Mouse (Mus musculus) left cerebral cortex, adult 8-10 months (tissue): ENCODE measurements around the gene Dnah11. TPM values are rescaled to one million over a fixed set of nuclear protein-coding genes. Genes with fewer than 3 reads are reported as not detected.

ENCODE experiments used
- DNase-seq, 2 experiments: peaks; one replicate each; pipeline ENCODE4 v3.0.0; 2022; ENCODE audit warnings: low spot score in 2 of 2
- total RNA-seq, 4 experiments: library from RNA; stranded (reverse); gene quantifications; 2 replicates each; pipeline ENCODE4 v1.2.4; 2022

Dnah11 gene
- total RNA-seq, 4 experiments from 2014 or later: 0.66 to 1.9 (median 1.3) TPM

DNA sequence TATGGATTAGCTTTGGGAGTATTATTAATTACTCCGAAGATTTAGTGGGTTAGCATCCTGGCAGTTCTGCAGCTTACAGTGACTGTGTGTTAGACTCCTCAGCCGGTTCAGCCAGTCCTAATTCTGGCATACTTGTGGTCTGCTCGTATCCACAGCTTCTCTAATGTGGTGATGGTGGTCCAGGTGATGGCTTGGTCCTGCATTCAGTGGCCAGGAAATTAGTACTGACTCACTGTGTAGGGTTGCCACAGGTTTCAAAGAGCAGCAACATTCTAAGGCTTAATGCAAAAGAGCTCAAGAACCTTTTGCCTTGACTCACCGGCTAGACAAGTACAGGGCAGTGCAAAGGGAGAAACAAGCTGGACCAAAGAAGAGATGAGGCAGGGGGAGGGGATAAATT lies 103.9 kb downstream of the Dnah11 start:
- no peak for DNase-seq

DNA sequence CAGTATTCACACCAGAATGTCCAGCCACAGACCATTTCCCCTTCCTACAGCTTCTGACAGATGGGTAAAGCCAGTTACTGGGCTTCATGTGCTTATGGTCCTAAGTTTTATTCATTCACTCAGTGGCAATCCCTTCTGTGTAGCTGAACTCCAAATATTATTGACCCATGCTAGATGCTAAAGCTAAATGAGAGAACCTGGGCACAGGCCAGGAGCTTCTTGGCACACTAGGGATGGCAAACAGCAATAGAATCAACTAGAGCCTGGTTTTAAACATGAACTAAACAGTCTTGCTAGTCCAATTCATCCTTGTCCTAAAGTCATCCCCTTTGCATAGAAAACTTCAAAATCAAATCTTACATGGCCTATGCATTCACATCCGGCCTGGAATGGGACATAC lies 113.6 kb downstream of the Dnah11 start:
- no peak for DNase-seq

DNA sequence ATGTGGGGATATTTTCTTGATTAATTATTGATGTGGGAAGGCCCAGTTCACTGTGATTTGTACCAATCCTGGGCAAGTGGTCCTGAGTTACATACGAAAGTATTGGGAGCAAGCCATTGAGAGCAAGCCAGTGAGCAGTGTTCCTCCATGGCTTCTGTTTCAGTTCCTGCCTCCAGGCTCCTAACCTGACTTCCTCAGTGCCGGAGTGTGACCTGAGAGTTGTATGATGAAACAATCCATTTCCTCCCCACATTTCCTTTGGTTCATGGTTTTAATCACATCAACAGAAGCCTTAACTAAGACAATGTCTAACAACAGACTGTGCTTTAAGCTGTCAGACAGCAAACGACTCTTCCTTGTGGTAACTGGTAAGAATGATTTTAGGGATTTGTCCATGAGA lies 114.0 kb downstream of the Dnah11 start:
- no peak for DNase-seq

DNA sequence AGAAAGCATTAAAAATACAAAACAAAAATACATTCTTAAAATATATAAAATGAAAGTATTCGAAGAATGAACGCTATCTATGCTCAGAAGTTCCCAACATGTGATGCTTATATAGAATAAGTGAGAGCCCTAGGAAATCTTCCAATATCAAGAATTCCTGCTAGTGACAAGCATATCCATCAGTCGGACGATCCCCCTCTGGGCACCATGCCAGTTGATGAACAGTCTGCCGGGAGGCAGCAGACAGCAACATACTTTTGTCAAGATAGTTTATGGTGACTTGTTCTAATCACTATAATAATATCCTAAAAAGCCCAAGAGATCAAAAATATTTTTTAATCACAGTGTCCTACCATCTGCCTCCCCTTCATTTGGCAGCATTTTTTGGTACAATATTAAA lies 114.7 kb downstream of the Dnah11 start:
- no peak for DNase-seq

DNA sequence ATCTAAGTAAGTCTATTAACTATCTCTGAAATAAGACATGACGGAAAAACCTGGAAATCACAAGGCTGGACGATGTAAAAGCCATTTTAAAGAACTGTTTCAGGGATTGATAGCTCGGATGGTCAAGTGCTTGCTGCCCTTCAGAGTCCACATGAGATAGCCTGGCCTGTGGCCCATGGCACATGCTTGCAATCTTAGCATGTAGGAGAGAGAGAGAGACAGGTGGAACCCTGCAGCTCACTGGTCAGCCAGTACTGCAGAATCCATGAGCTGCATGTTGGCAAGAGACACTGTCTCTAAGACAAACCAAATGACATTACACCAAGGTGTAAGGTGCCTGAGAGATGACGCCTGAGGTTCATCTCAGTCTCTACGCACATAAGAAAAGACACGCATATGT lies 118.4 kb downstream of the Dnah11 start:
- no peak for DNase-seq

DNA sequence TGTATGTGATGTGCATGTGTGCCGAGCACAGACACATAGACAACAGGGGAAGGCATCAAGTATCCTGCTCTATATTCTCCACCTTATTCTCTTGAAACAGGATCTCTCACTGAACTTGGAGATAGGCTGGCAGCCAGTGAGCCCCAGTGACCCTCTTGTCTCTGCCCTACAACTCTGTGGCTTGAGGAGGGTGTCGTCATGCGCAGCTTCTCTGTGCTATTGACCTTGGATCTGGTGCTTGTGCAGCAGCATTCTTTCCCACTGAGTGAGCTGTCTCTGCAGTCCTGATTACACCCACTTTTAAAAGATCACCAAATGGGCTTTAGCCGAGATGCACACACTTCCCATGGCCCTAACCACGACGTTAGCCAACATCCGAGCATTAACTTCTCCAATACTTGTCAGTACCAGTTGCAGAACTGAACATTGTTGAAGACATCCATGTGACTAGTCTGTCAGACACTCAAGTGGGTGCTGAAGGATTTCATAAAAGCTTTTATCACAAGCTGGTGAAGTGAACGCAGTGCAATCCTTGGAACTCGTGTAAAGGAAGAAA lies 120.3 kb downstream of the Dnah11 start:
- no peak for DNase-seq

DNA sequence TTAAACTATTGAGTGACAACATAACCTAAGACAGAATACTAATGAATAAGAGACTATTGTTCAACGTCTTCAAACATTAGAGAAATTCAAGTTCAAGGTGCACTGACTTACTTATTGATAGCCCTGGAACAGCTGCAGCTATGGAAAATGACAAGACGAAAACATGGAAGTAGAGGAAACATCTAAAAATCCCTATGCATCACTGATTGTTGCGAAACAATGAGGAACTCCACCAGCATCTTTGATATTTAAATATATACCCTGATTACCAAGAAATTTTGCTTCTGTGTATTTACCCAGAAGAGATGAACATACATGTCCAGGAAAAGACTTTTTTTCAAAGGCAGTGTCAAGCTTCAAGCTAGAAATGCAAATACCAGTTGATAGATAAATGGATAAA lies 122.0 kb downstream of the Dnah11 start:
- DNase-seq: no peak

DNA sequence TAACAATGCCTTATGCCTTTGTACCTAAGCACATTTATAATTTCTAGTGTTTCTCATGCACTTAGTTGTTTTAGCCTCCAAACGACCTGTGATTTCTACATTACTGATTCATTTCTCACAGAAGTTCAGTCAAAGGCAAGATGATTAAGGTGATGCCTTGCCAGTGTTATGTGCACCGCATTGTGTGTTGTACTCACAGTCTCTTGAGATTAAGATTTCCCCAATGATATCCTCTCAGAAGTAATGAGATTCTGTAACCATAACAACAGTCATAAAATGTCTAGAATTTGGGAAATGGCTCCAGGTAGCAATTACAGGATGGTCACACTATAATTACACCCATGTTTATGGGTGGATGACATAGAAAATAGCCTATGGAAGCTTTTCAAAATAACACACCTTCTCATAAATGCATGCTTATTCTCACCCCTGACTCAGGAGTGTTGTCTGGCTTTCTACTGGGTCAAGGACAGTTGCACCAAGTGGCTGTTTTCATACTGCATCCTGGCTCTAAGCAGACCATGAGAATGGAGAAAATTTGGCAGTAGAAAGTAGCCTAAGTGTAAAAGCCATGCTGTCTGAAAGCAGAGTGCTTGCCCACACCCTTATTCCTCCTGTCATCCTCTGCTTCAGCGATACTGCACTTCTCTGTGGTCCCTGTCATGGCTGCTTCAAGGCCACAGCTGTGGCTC lies 126.5 kb downstream of the Dnah11 start:
- no peak for DNase-seq

DNA sequence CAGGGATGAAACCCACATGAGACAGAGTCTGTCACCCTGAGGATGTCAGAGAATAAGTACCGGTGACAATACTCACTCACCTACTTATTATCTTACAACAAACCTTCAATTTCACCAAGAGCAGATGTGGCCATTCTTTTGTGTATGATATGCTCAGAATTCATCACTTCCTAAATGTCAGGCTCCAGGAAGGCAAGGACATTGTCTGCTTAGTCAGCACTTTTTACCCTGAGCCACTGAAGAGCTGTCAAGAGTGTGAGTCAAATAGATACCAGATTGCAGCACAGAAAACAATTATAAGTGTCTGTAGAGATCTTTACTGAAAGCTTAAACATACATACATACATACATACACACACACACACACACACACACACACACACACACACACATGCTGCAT lies 127.2 kb downstream of the Dnah11 start:
- DNase-seq: no peak

DNA sequence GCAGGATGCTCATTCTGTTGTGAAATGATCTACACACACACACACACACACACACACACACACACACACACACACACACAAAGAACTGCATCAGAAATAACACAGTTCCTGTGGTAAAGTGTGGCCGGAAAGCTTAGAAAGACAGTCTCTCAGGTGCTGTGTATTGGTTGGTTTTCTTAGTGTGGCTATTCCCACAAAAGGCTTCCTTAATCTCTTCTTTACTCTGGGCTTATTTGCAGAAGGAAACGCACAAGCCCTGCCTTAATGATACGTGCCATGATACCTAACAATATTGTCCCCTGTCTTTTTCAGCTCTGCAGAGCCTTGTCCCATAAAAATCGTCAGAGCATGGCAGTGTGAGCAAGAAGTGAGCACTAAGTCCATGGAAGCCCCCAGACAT lies 130.1 kb downstream of the Dnah11 start:
- DNase-seq: no peak

DNA sequence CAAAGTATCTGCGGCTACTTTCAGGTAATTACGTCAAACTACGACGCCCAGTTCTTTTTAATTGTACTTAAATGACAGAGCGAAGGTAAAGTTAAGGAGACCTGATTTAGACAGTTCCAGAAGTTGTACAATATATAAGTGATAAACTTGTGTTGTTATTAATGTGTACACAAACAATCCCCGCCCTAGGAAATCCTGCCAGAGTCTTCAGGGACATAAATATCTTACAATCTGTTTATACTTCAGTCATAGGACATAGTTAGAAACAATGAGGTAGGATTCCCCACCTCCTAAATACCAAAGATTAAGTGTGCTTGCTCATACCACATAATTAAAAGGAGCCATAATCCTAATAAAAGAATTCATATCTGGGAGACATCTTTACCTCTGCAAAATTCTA lies 136.5 kb downstream of the Dnah11 start:
- DNase-seq: no peak

DNA sequence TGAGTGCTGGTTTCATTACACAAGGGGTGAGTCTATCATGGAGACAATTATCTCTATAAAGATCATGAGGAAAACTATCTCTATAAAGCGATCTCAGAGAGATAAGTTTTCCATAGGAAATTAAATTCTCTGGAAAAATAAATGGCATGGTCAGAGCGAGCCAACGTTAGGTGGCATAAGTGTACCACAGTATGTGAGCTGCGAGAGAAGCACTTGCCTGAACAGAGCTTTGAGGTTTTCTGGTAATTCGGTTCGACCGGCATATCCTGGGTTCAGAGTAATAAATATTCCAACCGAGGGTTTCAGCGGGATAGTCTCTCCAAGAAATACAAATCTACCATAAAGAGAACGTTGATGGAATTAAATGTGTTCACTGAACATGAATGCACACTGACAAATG lies 142.0 kb downstream of the Dnah11 start:
- DNase-seq: no peak

DNA sequence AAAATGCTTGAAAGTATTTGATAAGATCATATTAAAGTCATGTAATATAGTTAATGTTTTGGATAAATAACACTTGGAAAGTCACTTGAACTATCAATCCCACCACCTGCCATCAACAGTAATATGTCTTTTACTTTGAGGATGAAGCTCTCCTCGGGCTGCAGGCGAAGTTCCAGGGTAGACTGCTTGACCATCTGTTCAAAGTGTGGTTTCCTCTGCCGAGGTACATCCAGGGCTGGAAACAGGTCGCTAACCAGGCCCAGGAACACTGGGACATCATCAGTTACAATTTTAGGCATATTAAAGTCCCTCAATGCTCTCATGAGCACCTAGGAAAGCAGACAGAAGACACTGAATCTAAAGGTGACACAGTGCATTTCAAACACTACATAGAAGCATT lies 153.5 kb downstream of the Dnah11 start:
- no peak for DNase-seq

DNA sequence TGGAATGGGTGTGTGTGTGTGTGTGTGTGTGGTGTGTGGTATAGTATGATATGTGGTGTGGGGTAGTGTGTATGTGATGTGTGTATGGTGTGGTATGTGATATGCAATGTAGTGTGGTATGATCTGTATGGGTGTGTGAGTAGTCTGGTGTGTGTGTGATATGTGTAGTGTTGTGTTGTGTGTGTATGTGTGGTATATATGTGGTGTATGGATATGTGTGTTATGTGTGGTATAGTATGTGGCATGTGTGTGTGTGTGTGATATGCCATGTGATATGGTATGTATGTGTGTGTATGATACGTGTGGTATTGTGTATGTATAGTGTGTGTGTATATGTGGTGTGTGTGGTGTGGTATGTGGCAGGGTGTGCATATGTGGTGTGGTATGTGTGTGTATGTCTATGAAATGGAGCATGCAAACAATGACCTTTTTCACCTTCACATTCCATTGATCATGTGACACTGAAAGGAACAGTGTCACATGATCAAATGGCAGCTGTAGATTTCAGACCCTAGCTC lies 155.7 kb downstream of the Dnah11 start:
- no peak for DNase-seq

DNA sequence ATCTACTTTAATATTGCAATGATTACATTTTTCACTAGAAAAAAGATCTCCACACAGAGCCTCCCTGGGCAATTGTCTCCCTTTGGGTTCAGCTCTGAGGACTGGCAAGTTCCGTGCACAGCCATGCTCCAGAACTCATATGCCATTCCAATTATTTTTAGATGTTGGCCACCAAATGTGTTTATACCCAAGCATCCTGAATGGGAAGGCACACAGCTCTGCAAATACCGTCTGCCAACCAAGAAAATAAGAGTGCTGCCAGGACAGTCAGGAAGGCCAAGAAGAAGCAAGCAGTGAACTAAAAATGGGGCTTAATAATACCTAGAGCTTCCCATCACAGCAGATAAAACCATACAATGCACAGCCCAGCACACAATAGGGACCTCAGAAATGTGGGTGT lies 156.6 kb downstream of the Dnah11 start:
- DNase-seq: no peak

DNA sequence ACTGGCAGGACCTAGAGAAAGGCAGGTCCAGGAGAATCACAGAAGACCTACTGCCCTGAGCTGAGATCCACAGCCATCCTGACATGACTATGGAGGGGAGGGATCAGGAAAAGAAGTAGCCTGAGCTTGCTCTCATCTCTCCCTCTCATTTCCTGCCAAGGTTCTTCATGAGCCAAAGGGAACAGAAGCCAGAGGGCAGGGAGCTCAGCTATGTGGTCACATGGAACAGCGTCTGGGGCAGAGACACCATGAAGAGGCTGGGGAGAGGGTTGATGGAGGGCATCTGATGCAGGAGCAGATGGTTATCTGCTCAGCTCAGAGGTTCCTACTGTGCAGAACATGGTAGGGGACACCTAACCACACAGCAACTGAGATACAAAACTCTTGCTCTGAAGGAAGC lies 163.9 kb downstream of the Dnah11 start:
- no peak for DNase-seq

DNA sequence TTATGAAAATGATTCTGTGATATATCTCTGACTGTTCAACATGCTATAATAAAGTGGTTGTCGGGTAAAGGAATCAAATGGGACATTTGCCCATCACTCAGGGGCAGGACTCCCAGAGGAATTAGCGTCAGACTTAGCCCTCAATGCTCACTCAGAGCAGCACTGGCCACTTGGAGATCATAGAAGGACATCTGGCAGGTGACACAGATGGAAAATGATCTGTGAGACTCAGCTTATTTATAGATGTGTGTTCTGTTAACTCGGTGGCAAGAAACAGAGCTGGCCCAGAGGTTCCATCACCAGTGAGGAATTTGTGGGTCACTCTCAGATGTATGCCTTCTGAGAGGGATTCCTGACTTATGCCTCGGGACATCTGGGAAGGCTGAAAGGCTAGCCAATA lies 173.1 kb downstream of the Dnah11 start:
- DNase-seq: no peak

DNA sequence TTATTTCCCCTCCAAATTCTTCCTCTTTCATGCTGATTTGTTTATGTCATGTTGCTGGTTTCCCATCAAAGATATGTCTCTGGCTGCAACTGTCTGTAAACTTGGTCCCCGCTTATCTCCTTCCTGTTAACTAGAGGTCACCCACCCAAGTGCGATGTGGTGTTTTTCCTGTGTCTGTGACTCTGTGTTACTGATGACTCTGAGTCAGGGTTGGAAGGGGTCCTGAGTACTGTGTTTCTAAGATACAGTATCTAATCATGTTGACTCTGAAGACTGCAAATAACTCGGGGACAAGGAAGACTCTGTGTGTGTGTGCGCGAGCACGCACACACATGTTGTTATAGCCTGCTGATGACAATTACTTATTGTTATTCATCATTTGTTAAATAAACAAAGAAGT lies 179.9 kb downstream of the Dnah11 start:
- DNase-seq: no peak

DNA sequence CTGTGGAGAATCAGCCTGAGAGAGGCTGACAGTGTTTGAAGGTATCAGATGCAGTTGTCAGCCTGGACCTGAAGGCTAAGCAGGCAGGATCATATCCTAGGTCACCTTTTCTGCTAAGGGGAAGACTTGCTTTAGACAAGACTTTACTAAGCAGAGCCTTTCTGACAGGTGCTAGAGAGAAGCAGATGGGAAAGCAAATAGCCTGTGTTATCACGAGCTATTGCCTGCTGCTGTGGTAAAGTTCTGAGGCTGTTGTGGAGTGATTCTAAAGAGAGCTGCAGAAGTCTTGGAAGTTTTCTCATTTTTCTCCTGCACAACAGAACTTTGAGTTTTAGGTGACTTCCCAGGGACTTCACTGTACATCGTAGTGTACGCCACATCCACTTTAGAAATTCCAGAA lies 185.0 kb downstream of the Dnah11 start:
- no peak for DNase-seq

DNA sequence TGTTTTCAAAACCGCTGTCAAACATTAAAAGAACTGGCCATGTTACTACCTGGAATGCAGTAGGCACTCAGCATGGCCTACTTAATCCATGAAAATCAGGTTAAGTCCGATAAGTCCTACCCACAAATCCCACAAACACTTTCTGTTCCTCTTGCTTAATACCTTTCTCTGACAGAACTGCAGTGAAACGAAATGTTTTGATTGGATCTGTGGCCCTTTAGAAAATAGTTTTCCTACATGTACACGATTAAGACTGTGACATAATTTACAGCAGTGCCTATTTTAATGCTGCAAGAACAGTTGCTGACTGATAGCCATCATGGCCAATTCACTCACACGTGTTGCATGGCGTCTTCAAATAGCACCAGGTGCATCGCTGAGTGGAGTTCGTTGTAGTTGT lies 186.9 kb downstream of the Dnah11 start:
- no peak for DNase-seq

DNA sequence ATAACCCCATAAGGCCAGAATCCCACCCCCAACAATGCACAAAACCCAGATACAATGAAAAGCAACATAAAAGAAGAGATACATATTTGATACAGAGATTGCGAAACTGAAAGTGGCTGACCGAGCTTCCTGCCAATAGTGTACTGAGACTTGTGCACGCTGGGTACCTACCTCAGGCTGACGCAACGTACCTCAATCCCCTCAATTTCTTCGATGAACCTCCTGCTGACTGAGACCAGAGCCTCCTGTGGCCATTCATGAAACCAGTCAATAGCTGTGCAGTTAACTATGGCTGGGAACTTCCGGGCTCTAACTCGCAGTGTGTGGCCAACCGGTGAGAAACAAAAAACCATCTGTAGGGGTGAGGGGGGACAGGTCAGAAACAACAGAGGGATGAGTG lies 203.9 kb downstream of the Dnah11 start:
- DNase-seq: no peak

DNA sequence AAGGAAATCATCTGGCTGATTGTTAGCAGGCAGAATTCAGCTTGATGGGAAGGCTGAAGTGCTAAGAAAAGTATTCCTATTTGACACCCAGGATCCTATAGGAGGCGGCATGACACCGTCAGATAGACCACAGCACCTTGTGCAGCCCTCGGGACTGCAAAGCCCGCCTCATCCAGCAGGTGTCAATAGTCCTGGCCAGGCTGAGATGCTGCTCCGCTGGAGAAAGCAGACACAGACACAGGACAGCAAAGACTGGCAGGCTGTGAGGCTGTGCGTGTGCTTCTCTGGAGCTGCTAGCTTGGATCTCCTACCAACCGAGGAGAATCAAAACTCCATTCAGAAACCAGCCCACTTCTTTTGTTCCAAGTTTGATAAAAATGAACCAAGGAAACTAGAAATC lies 205.3 kb downstream of the Dnah11 start:
- DNase-seq: peak; percentile 8 to 18

DNA sequence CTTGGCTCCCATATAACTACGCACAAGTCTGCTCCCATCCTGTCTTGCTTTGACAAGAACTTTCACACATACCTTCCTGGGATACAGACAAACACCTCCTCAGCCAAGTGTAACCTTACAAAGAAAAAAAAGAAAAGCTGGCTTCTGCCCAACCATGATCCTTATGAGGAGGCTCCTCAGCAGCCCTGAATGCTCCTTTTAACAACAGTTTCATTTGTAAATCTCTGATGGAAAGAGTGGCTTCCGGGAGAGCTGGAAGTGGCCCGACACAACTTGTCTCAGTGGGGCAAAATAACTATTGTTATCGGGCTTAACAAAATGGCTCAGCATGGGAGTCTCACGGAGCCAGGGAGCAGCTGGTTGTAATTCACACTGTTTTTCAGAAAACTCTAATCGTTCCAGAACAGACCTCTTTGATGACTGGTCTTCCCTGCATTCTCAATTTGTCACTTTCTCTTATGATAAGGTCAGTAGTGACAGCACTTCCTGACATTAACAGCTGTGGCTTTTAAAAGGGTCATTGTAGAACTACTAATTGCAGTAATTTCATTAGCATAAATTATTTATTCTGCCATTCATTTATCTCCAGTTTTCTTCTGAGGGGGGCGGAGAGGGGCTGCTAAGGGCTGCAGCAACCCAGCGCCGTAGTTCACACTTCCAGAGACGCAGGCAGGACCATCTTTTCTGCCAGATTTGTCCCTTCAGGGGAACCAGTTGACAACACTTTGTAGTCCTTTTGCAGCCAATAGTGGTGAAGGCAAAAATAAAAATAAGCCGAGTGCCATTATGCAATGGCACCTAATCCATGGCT lies 209.6 kb downstream of the Dnah11 start:
- no peak for DNase-seq
